Mouse (Mus musculus): ENCODE measurements at regions not wholly inside any gene's neighbourhood (a gene's known extent, or its start where the extent isn't known, plus 50 kb on each side); places are given as distances from the start of the nearest gene placed in this dataset.

GRCm38 (mm10) chr15:50563611-50564010 is 3321.1 kb upstream of the Gm7489 start:
- Histone ChIP-seq H3K79me2 (ENCODE audit: control insufficient read depth, insufficient read depth) (no peaks in the 10 kb centered on the region), H3K36me3 (ENCODE audit: control insufficient read depth, insufficient read depth) (no peaks in the 10 kb centered on the region)
- no peak for TF ChIP-seq MYOD1 (IDR thresholded peaks at IDR 0.05; ENCODE audit: control insufficient read depth, insufficient read length, low read depth)
- no peak for TF ChIP-seq MAX (IDR thresholded peaks at IDR 0.05)
- no peak for TF ChIP-seq MYOG (IDR thresholded peaks at IDR 0.05; ENCODE audit: control insufficient read depth, extremely low read depth, insufficient read length)
- no peak for TF ChIP-seq CTCF (IDR thresholded peaks at IDR 0.05; ENCODE audit: control insufficient read depth, insufficient read depth, insufficient read length)
- no peak for TF ChIP-seq FOSL1 (IDR thresholded peaks at IDR 0.05; ENCODE audit: insufficient read depth, low read length, poor library complexity, severe bottlenecking)
- no peak for TF ChIP-seq USF1 (IDR thresholded peaks at IDR 0.05; ENCODE audit: low read depth)

DNA sequence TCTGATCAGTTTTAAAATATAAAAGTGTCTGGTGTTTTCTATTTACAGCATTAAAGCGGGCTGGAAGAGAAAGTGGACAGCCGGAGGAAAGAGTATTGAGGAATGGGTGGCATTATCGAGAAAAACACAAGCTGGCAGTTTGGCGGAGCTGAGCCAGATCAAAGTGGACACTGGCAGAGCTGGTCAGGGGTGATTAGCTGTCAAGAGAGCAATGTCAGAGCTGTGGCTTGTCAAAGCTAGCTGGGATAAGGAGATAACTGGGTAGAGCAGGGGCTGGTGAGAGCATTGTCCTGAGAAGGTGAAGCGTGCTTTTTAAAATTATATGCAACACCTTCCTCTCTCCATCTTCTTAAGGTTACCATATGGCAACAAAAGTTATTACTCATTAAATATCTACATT is 3303.9 kb upstream of the Gm7489 start:
- no peak for TF ChIP-seq MYOG (IDR thresholded peaks at IDR 0.05; ENCODE audit: control insufficient read depth, extremely low read depth, insufficient read length)
- TF ChIP-seq USF1 (IDR thresholded peaks at IDR 0.05; ENCODE audit: low read depth), result no peak
- TF ChIP-seq CTCF (IDR thresholded peaks at IDR 0.05; ENCODE audit: control insufficient read depth, insufficient read depth, insufficient read length), result no peak
- TF ChIP-seq FOSL1 (IDR thresholded peaks at IDR 0.05; ENCODE audit: insufficient read depth, low read length, poor library complexity, severe bottlenecking), result no peak
- TF ChIP-seq MAX (IDR thresholded peaks at IDR 0.05), result no peak
- no peak for TF ChIP-seq MYOD1 (IDR thresholded peaks at IDR 0.05; ENCODE audit: control insufficient read depth, insufficient read length, low read depth)
- no peak for TF ChIP-seq CEBPB (IDR thresholded peaks at IDR 0.05; ENCODE audit: low read depth)
- Histone ChIP-seq H3K4me3 (ENCODE audit: insufficient read depth, poor library complexity, severe bottlenecking) (no peak overlapping the region), H3K36me3 (ENCODE audit: control insufficient read depth, insufficient read depth) (no peaks in the 10 kb centered on the region), H3K79me2 (ENCODE audit: control insufficient read depth, insufficient read depth) (no peaks in the 10 kb centered on the region), H3K79me3 (ENCODE audit: low read depth) (no peaks in the 10 kb centered on the region), H3ac (ENCODE audit: control insufficient read depth, insufficient read length, low read depth) (no peak overlapping the region), H3K27me3 (ENCODE audit: control insufficient read depth, insufficient read depth, insufficient read length) (no peaks in the 10 kb centered on the region)

More at GRCm38 (mm10) chr15:50563611-50564010, 3321.1 kb upstream of the Gm7489 start:
- Histone ChIP-seq H3K79me3 (ENCODE audit: low read depth) (no peaks in the 10 kb centered on the region), H3ac (ENCODE audit: control insufficient read depth, insufficient read length, low read depth) (no peak overlapping the region), H3K4me3 (ENCODE audit: insufficient read depth, poor library complexity, severe bottlenecking) (no peak overlapping the region), H3K27me3 (ENCODE audit: control insufficient read depth, insufficient read depth, insufficient read length) (no peaks in the 10 kb centered on the region)

DNA sequence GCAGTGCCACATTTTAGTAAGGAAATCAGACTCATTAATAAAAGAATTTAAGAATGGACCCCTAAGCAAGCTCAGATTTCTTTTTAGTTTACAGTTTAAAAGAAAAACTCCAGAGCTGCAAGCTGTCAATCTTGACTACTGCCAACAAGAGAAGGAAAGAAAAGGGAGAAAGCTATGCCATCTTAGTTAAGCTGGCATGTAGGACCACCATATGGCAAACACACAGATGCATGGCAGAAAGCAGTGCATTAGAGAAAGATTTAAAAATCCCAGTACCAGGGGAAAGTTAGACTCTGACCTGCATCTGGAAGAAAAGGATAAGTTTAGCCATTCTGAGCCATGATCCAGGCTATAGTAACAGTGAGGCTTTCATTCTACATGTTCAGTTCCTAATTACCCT is 3300.8 kb upstream of the Gm7489 start:
- no peak overlapping the region for H3ac ChIP-seq (ENCODE audit: control insufficient read depth, insufficient read length, low read depth)
- H3K27me3 ChIP-seq (ENCODE audit: control insufficient read depth, insufficient read depth, insufficient read length), result no peaks in the 10 kb centered on the region
- no peaks in the 10 kb centered on the region for H3K79me2 ChIP-seq (ENCODE audit: control insufficient read depth, insufficient read depth)
- H3K4me3 ChIP-seq (ENCODE audit: insufficient read depth, poor library complexity, severe bottlenecking), result no peak overlapping the region
- TF ChIP-seq CEBPB (IDR thresholded peaks at IDR 0.05; ENCODE audit: low read depth) (no peak), FOSL1 (IDR thresholded peaks at IDR 0.05; ENCODE audit: insufficient read depth, low read length, poor library complexity, severe bottlenecking) (no peak), MAX (IDR thresholded peaks at IDR 0.05) (no peak), MYOG (IDR thresholded peaks at IDR 0.05; ENCODE audit: control insufficient read depth, extremely low read depth, insufficient read length) (no peak), USF1 (IDR thresholded peaks at IDR 0.05; ENCODE audit: low read depth) (no peak), CTCF (IDR thresholded peaks at IDR 0.05; ENCODE audit: control insufficient read depth, insufficient read depth, insufficient read length) (no peak), MYOD1 (IDR thresholded peaks at IDR 0.05; ENCODE audit: control insufficient read depth, insufficient read length, low read depth) (no peak)
- no peaks in the 10 kb centered on the region for H3K36me3 ChIP-seq (ENCODE audit: control insufficient read depth, insufficient read depth)
- H3K79me3 ChIP-seq (ENCODE audit: low read depth), result no peaks in the 10 kb centered on the region

GRCm38 (mm10) chr15:50585496-50585895 is 3299.2 kb upstream of the Gm7489 start:
- no peaks in the 10 kb centered on the region for H3K36me3 ChIP-seq (ENCODE audit: control insufficient read depth, insufficient read depth)
- H3K79me3 ChIP-seq (ENCODE audit: low read depth), result no peaks in the 10 kb centered on the region
- H3K79me2 ChIP-seq (ENCODE audit: control insufficient read depth, insufficient read depth), result no peaks in the 10 kb centered on the region
- no peaks in the 10 kb centered on the region for H3K27me3 ChIP-seq (ENCODE audit: control insufficient read depth, insufficient read depth, insufficient read length)
- TF ChIP-seq CEBPB (IDR thresholded peaks at IDR 0.05; ENCODE audit: low read depth), result no peak
- TF ChIP-seq MAX (IDR thresholded peaks at IDR 0.05), result no peak
- TF ChIP-seq USF1 (IDR thresholded peaks at IDR 0.05; ENCODE audit: low read depth), result no peak
- TF ChIP-seq MYOG (IDR thresholded peaks at IDR 0.05; ENCODE audit: control insufficient read depth, extremely low read depth, insufficient read length), result no peak
- no peak for TF ChIP-seq FOSL1 (IDR thresholded peaks at IDR 0.05; ENCODE audit: insufficient read depth, low read length, poor library complexity, severe bottlenecking)
- no peak for TF ChIP-seq CTCF (IDR thresholded peaks at IDR 0.05; ENCODE audit: control insufficient read depth, insufficient read depth, insufficient read length)
- no peak for TF ChIP-seq MYOD1 (IDR thresholded peaks at IDR 0.05; ENCODE audit: control insufficient read depth, insufficient read length, low read depth)
- no peak overlapping the region for H3K4me3 ChIP-seq (ENCODE audit: insufficient read depth, poor library complexity, severe bottlenecking)
- H3ac ChIP-seq (ENCODE audit: control insufficient read depth, insufficient read length, low read depth), result no peak overlapping the region

All from C2C12 (cell line).